Mouse (Mus musculus): ENCODE data around the gene Otx1.

Otx1 gene

GRCm38 (mm10) chr11:21999396-22000315 lies 3.0 kb downstream of the Otx1 start:
- DNase-seq (ENCODE audit: low spot score), result no peak

GRCm38 (mm10) chr11:21998141-21999047 lies 4.3 kb downstream of the Otx1 start:
- no peak for DNase-seq (ENCODE audit: low spot score)

GRCm38 (mm10) chr11:21997561-21998140 lies 5.0 kb downstream of the Otx1 start:
- DNase-seq (ENCODE audit: low spot score), result no peak

GRCm38 (mm10) chr11:21996661-21997560 lies 5.8 kb downstream of the Otx1 start:
- DNase-seq (ENCODE audit: low spot score), result no peak

- DNase-seq (ENCODE audit: low spot score), result no peak
Measured at GRCm38 (mm10) chr11:21996325-21996647, 6.4 kb downstream of the Otx1 start.

GRCm38 (mm10) chr11:21995534-21996324 lies 7.0 kb downstream of the Otx1 start:
- no peak for DNase-seq (ENCODE audit: low spot score)

GRCm38 (mm10) chr11:21994377-21995370 lies 8.0 kb downstream of the Otx1 start:
- DNase-seq (ENCODE audit: low spot score), result no peak

GRCm38 (mm10) chr11:21993597-21994376 lies 8.9 kb downstream of the Otx1 start:
- no peak for DNase-seq (ENCODE audit: low spot score)

GRCm38 (mm10) chr11:21992761-21993596 lies 9.7 kb downstream of the Otx1 start:
- no peak for DNase-seq (ENCODE audit: low spot score)

GRCm38 (mm10) chr11:21988398-21988946 lies 14.2 kb downstream of the Otx1 start:
- no peak for DNase-seq (ENCODE audit: low spot score)

- DNase-seq (ENCODE audit: low spot score), result no peak
Measured at GRCm38 (mm10) chr11:21985118-21985517, 17.6 kb downstream of the Otx1 start.

GRCm38 (mm10) chr11:21974005-21974531 lies 28.6 kb downstream of the Otx1 start:
- DNase-seq (ENCODE audit: low spot score), result no peak

- no peak for DNase-seq (ENCODE audit: low spot score)
Measured at GRCm38 (mm10) chr11:21973597-21973996, 29.1 kb downstream of the Otx1 start.

GRCm38 (mm10) chr11:21968922-21969321 lies 33.8 kb downstream of the Otx1 start:
- no peak for DNase-seq (ENCODE audit: low spot score)

- no peak for DNase-seq (ENCODE audit: low spot score)
Measured at GRCm38 (mm10) chr11:21955167-21955566, 47.5 kb downstream of the Otx1 start.

- DNase-seq (ENCODE audit: low spot score), result no peak
Measured at GRCm38 (mm10) chr11:21951657-21952237, 51.0 kb downstream of the Otx1 start.

- no peak for DNase-seq (ENCODE audit: low spot score)
Measured at GRCm38 (mm10) chr11:21950094-21950493, 52.6 kb downstream of the Otx1 start.
